Mouse (Mus musculus) neural tube, embryonic 11.5 days (tissue): ENCODE data around the gene Mybpc2. TPM values are rescaled to one million over a fixed set of nuclear protein-coding genes. Genes with fewer than 3 reads are reported as not detected.

Experiments used
- ATAC-seq: fragments of 200-750 bp; cut with Nextera tagmentation; 2 replicates; pipeline ENCODE4 v1.8.0; 2017; ENCODE audit warnings: moderate number of reproducible peaks, mild to moderate bottlenecking, moderate TSS enrichment, moderate library complexity; ENCODE audit not compliant: insufficient read depth, low FRiP score, low TSS enrichment
- DNase-seq: peaks from one replicate; pipeline ENCODE4 v3.0.0-alpha.2; 2015; ENCODE audit warnings: low spot score
- H3K27ac ChIP-seq: fragments of 300-500 bp; sonication (generic); 2 replicates; pipeline ENCODE4 v1.5.1; 2014; ENCODE audit warnings: low read depth, mild to moderate bottlenecking, low read length
- H3K27me3 ChIP-seq: fragments of 300-500 bp; sonication (generic); 2 replicates; pipeline ENCODE4 v1.6.1; 2014; ENCODE audit warnings: mild to moderate bottlenecking, low read length, mixed read lengths; ENCODE audit not compliant: control insufficient read depth, insufficient read depth
- H3K36me3 ChIP-seq: fragments of 300-500 bp; sonication (generic); 2 replicates; pipeline ENCODE4 v1.6.1; 2014; ENCODE audit warnings: mild to moderate bottlenecking, low read length, moderate library complexity, mixed read lengths; ENCODE audit not compliant: control insufficient read depth, insufficient read depth
- H3K4me1 ChIP-seq: fragments of 300-500 bp; sonication (generic); 2 replicates; pipeline ENCODE4 v1.6.1; 2014; ENCODE audit warnings: low read length, mixed read lengths; ENCODE audit not compliant: control insufficient read depth, insufficient read depth
- H3K4me2 ChIP-seq: fragments of 300-500 bp; sonication (generic); 2 replicates; pipeline ENCODE4 v1.6.1; 2014; ENCODE audit warnings: low read depth, mild to moderate bottlenecking, moderate library complexity
- H3K4me3 ChIP-seq: fragments of 300-500 bp; sonication (generic); 2 replicates; pipeline ENCODE4 v1.5.1; 2014; ENCODE audit warnings: low read depth, low read length
- H3K9ac ChIP-seq: fragments of 300-500 bp; sonication (generic); 2 replicates; pipeline ENCODE4 v1.6.1; 2014; ENCODE audit warnings: mild to moderate bottlenecking, low read length
- H3K9me3 ChIP-seq: fragments of 300-500 bp; sonication (generic); 2 replicates; pipeline ENCODE4 v1.6.1; 2016; ENCODE audit warnings: low read length; ENCODE audit not compliant: control insufficient read depth
- WGBS: fragments of 180-500 bp; shearing (Covaris S2); extraction: QIAGEN DNeasy Blood & Tissue Kit; methylation state at CpG from one replicate; pipeline ENCODE4 v1.1.7; 2014; 5-methylcytosine and 5-hydroxymethylcytosine counted together
- polyA plus RNA-seq: library from polyadenylated mRNA; unstranded; fragments of >200 nt; fragmentation: Nextera tagmentation; extraction: Ambion mirVana; gene quantifications from 2 replicates; pipeline ENCODE4 v1.2.1, GENCODE M21; 2014

Mybpc2 gene
- polyA plus RNA-seq, result 0.07 TPM in 1 of 2 replicates, not detected in the other

DNA sequence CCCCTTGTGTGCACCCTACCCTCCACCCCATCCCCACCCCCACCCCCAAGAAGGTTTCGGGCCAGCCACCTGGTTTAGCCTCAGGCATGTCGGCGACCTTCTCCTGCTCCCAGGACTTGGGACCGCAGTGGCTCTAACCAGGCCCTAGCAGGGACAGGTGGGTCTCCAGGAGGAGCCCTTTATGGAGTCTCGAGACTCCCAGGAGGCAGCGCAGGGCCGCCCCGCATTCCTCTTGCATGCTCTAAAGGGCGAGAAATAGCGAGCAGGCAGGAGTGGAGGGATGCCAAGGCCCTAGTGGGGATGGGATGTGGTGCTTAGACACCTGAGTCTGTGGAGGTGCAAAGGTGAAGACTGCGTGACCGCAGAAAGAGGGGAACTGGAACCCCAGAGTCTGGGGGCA is at the start of gene Mybpc2:
Mybpc2 (minus strand) TSS at position 155 of the 400 bp plus-strand sequence.
- Histone ChIP-seq H3K27ac (no peak within 1 kb of the TSS), H3K27me3 (peaks cover 37% of the 10 kb centered on the region), H3K9ac (no peak within 1 kb of the TSS), H3K4me2 (no peak within 1 kb of the TSS), H3K36me3 (no peaks in the 10 kb centered on the region), H3K4me3 (no peak within 1 kb of the TSS), H3K4me1 (no peaks in the 10 kb centered on the region; the same call in 1 of the 2 replicates), H3K9me3 (no peaks in the 10 kb centered on the region)
- WGBS, result 42% methylated on average over 12 of the region's 12 CpGs
- DNase-seq (no peak), ATAC-seq (no peak)

DNA sequence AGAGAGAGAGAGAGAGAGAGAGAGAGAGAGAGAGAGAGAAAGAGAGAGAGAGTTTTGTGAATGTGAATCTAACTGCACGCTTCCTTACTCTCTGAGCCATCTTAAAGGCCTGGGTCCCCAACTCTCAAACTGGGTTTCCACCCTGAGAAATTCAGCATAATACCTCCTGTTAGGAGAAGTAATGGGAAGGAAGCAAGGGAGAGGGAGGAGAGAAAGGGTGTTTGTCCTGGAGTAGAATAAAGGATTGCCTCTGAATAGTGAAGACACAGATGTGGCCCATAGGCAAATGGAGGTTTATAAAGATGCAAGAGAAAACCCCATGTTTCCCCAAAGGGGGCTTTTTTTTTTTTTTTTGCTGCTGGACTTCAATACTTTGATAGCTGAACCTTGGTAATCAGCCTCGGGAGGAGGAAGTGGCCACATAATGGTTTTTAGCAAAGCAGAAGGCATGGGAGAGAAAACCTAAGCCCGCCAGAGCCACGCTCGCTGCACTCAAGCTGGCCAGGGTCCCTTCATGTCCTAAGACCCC is 48.6 kb upstream of the Mybpc2 start:
- 80% methylated on average over 5 of the region's 5 CpGs for WGBS
- Histone ChIP-seq H3K36me3 (no peaks in the 10 kb centered on the region), H3K9ac (no peak overlapping the region), H3K27ac (no peak overlapping the region), H3K4me1 (no peaks in the 10 kb centered on the region), H3K9me3 (no peaks in the 10 kb centered on the region), H3K4me2 (no peak overlapping the region), H3K27me3 (no peaks in the 10 kb centered on the region), H3K4me3 (no peak overlapping the region)
- DNase-seq (no peak), ATAC-seq (no peak)

DNA sequence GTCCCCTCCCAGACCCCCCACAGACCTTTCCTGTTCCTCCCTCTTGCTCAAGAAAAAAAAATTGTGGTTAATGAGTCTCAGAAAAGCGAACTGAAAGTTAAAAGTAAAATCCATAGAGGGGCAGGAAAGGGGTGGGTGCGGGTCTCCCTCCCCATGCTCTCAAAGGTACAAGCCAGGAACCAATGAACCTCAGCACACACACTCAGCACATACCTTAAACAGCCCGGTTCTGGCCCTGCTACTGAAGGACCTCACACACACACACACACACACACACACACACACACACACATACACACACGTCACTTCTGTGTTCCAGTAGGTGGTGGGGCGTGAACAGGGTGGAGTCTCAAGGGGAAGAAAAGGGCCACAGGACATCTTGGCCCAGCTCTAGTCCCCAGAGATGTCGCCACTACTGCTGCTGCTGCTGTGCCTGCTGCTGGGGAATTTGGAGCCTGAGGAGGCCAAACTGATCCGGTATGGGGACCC is 47.8 kb upstream of the Mybpc2 start, which contains the start of gene Napsa:
Napsa (plus strand) TSS at position 168 of the 489 bp plus-strand sequence.
- no peaks in the 10 kb centered on the region for H3K36me3 ChIP-seq
- no peak for DNase-seq
- H3K9ac ChIP-seq, result no peak within 1 kb of the TSS
- no peaks in the 10 kb centered on the region for H3K4me1 ChIP-seq
- H3K27me3 ChIP-seq, result no peaks in the 10 kb centered on the region
- H3K9me3 ChIP-seq, result no peaks in the 10 kb centered on the region
- 49% methylated on average over 7 of the region's 7 CpGs for WGBS
- H3K4me2 ChIP-seq, result no peak within 1 kb of the TSS
- no peak within 1 kb of the TSS for H3K4me3 ChIP-seq
- H3K27ac ChIP-seq, result no peak within 1 kb of the TSS
- no peak for ATAC-seq

DNA sequence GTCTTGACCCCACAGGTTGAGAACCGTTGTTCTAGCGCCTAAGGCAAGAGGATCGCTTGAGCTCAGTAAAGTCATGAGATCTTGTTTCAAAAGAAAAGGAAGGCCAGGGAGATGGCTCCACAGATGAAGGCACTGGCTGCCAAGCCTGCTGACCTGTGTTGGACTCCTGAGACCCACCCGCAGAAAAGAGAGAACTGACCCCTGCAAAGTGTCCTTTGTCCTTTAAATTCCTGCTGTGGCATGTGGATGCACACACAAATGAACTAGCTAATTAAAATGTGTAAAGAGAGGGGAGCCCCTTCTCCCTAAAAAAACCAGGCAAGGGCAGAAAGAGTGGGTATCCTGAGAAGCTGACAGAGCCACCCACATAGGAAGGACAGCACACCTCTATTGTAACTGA is 47.4 kb upstream of the Mybpc2 start:
- no peaks in the 10 kb centered on the region for H3K9me3 ChIP-seq
- no peaks in the 10 kb centered on the region for H3K4me1 ChIP-seq
- no peaks in the 10 kb centered on the region for H3K36me3 ChIP-seq
- WGBS, result 59% methylated on average over 4 of the region's 4 CpGs
- ATAC-seq (no peak), DNase-seq (no peak)
- H3K4me3 ChIP-seq, result no peak overlapping the region
- no peak overlapping the region for H3K27ac ChIP-seq
- H3K27me3 ChIP-seq, result no peaks in the 10 kb centered on the region
- no peak overlapping the region for H3K4me2 ChIP-seq
- no peak overlapping the region for H3K9ac ChIP-seq

DNA sequence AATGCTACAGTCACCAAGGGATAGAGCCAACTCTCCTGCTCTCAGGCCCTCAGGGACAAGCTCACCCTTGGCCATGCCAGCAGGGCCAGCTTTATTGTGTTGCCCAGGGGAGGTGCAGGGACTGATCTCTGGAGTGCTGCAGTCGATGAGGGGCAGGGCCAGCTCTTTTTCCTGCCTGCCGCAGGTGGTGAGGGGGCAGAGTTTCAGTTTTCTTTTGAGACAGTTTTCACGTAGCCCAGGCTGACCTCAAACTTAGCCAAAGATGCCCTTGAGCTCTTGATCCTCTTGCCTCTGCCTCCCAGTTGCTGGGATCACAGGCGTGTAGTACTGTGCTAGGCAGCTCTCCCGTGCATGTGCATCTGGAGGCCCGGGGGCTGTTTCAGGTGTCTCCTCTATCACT is 46.5 kb upstream of the Mybpc2 start:
- H3K4me3 ChIP-seq, result no peak overlapping the region
- no peaks in the 10 kb centered on the region for H3K9me3 ChIP-seq
- no peak overlapping the region for H3K27ac ChIP-seq
- DNase-seq (no peak), ATAC-seq (no peak)
- no peaks in the 10 kb centered on the region for H3K36me3 ChIP-seq
- H3K4me1 ChIP-seq, result no peaks in the 10 kb centered on the region
- no peak overlapping the region for H3K4me2 ChIP-seq
- H3K9ac ChIP-seq, result no peak overlapping the region
- H3K27me3 ChIP-seq, result no peaks in the 10 kb centered on the region
- WGBS, result 84% methylated on average over 6 of the region's 6 CpGs

DNA sequence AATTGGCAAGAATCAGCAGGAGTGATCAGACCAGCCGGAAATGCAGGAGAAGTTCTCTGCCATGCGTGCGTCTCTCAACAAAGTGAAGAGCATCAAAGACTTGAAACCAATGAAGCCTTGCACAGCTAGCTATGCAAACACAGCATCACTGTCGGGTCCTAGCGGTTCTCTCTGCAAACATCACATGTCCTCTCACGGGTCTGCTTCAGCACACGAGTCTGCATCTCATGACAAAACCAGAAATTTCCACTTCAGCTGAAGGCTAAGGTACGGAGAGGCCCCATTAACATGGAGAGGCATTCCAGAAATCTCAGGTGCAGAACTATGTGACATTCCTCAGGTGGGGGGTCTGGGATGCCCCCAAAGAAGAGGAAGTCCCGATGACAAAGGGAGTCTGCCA is 44.3 kb upstream of the Mybpc2 start:
- DNase-seq (no peak), ATAC-seq (no peak)
- H3K4me1 ChIP-seq, result no peaks in the 10 kb centered on the region
- no peak overlapping the region for H3K9ac ChIP-seq
- H3K27ac ChIP-seq, result no peak overlapping the region
- H3K36me3 ChIP-seq, result no peaks in the 10 kb centered on the region
- H3K9me3 ChIP-seq, result no peaks in the 10 kb centered on the region
- no peak overlapping the region for H3K4me2 ChIP-seq
- WGBS, result 77% methylated on average over 9 of the region's 9 CpGs
- H3K27me3 ChIP-seq, result no peaks in the 10 kb centered on the region
- H3K4me3 ChIP-seq, result no peak overlapping the region

DNA sequence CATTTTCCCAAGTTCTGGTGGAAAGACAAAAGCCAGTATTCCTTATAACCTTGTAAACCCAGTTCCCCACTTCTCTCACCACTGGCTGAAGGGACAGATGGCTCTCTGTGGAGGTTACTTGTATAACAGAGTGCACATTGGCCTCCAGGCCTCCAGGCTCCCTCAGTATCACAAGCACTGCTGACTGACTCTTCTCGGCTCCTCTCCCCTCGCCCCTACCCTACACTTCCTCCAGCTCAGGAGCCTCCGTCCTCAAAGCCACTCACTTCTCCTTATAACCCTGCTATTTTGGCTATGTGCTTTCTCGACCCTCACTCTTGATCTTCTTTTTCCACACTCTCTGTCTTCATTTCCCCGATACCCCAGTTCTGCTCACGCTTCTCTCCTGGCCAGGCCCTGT is 41.0 kb upstream of the Mybpc2 start:
- ATAC-seq, result no peak

DNA sequence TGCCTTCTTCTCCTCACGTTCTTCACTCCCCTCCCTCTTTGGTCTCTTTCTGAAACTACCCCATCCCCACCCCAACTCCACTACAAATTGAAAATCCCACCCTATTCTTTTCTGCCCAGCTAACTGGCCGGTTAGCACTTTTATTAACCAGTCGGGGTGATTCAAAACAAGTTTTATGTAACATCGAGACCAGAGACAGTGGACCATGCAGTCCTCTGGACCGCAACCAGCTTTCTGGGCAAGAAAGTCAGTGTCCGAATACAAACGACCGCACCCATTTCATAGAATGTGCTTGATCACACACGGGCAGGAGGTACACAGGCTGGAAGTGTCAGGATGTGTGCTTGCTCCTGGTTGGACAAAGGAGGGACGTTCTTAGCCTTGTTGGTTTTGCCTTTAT is 40.0 kb upstream of the Mybpc2 start:
- Histone ChIP-seq H3K4me2 (no peak overlapping the region), H3K4me1 (no peaks in the 10 kb centered on the region), H3K27ac (no peak overlapping the region), H3K27me3 (no peaks in the 10 kb centered on the region), H3K36me3 (no peaks in the 10 kb centered on the region), H3K4me3 (no peak overlapping the region), H3K9ac (no peak overlapping the region), H3K9me3 (no peaks in the 10 kb centered on the region)
- ATAC-seq (no peak), DNase-seq (no peak)
- 83% methylated on average over 10 of the region's 10 CpGs for WGBS

More for the DNA sequence above, 41.0 kb upstream of the Mybpc2 start:
- Histone ChIP-seq H3K4me1 (no peaks in the 10 kb centered on the region), H3K4me3 (no peak overlapping the region), H3K9ac (no peak overlapping the region), H3K27me3 (no peaks in the 10 kb centered on the region), H3K4me2 (no peak overlapping the region), H3K27ac (no peak overlapping the region), H3K9me3 (no peaks in the 10 kb centered on the region), H3K36me3 (no peaks in the 10 kb centered on the region)
- WGBS, result 74% methylated on average over 6 of the region's 6 CpGs
- DNase-seq, result no peak

DNA sequence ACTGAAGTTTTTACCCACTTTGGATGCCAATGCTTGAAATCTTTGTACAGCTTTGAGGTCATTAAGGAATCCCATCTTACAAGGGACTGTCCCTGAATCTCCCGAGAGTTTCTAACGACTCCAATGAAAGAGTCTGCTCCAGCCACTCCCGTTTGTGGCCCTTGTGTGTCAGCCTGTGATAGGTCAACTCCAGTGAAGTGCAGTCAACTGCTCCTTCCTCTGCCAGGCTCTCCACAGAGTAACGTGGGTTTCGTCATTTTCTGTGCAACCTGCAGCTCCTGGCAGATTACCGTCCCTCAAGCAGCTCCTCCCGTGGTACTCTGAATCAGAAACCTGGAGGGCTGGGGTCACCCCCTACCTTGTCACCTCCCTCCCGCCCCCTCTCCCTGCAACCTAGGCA is 38.8 kb upstream of the Mybpc2 start:
- no peak for DNase-seq
- H3K4me3 ChIP-seq, result no peak overlapping the region
- 46% methylated on average over 8 of the region's 8 CpGs for WGBS
- no peaks in the 10 kb centered on the region for H3K36me3 ChIP-seq
- H3K4me2 ChIP-seq, result no peak overlapping the region
- H3K4me1 ChIP-seq, result no peaks in the 10 kb centered on the region
- no peaks in the 10 kb centered on the region for H3K27me3 ChIP-seq
- no peak for ATAC-seq
- no peak overlapping the region for H3K27ac ChIP-seq
- H3K9me3 ChIP-seq, result no peaks in the 10 kb centered on the region
- no peak overlapping the region for H3K9ac ChIP-seq
